Mouse (Mus musculus) MEL-GATA-1-ER (cell line): ENCODE data around the gene Odc1.
"Not testable (repeated sequence)": the region's sequence is repeated elsewhere in the genome, so short reads cannot be mapped to it uniquely, and the experiment has no call there.

Experiments
- DNase-seq: peaks from one replicate; pipeline ENCODE4 v3.0.0-alpha.2; 2012; ENCODE audit warnings: low read depth; ENCODE audit errors: extremely low read depth

Gene Odc1

GRCm38 (mm10) chr12:17549421-17549820, 4.8 kb downstream of the Odc1 start:
- DNase-seq: not testable (repeated sequence)

DNA sequence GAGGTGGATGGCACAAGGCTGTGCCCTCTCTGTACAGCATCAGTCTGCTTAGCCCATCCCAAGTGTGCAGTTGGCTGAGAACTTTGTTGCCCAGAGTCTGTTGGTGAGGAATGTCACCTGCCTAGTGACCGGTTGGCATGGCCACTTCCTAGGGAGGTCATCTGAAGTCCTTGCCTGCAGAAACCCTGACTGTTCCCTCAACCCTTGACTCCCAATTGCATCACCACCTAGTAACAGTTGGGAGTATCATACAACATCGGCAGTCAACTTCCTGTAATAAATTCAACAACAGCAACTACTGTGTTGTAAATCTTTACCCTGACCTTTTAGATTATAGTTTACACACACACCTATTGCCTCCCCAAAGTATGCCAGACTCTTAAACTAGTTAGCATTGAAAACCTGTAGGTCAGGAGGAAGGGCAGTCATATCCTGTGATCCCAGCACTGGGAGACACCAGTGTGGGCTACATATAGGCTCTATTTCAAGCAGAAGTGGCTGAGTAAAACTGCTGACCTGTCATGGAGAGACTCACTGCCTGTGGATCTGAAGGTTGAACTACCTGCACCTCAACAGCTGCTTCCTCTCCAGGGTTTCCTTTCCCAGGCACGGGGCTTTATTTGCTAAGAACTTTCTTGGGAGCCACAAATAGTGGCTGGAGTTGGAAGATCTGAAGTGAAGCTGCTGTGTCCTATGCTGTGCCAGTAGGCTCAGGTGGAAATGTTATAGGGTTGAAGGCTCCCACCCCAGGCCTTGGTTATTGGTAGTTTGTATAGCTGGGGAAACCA, 6.8 kb downstream of the Odc1 start:
- no peak for DNase-seq

DNA sequence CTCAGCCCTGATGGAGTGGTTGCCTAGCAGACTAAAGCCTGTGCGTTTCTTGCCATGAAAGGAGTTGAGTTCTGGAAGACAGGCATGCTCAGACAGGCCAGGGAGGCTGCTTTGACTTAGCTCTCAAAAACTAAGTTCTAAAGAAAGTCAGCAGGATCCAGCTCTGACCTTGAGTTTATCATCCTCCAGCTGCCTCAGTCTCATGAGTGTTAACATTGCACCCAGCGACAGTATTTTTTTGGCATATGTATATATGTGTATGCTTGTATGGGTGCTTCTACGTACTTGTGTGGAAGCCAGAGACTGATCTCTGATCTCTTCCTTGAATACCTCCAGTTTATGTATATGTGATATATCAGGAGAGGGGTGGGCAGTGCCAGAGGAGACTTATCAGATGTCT, 7.8 kb downstream of the Odc1 start:
- DNase-seq: no peak

- DNase-seq: no peak
These were observed 8.4 kb downstream of the Odc1 start for GRCm38 (mm10) chr12:17552949-17553348.

DNA sequence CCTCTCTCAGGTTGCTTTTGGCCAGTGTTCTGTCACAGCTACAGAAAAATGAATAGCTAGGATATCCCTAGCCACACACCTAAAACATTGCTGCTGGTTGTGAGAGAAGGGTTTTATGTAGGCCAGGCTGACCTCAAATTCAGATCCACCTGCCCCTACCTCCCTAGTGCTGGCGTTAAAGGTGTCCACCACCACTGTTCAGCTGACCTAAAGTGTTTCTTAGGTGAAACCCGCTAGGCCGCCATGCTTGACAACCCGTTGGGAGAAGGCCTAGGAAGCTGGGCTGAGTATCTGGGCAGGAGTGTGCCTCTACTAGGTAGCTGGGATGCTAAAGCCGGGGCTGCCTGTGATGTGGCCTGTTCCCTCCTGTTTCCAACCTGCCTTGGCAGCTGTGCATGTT, 9.0 kb downstream of the Odc1 start:
- no peak for DNase-seq

DNA sequence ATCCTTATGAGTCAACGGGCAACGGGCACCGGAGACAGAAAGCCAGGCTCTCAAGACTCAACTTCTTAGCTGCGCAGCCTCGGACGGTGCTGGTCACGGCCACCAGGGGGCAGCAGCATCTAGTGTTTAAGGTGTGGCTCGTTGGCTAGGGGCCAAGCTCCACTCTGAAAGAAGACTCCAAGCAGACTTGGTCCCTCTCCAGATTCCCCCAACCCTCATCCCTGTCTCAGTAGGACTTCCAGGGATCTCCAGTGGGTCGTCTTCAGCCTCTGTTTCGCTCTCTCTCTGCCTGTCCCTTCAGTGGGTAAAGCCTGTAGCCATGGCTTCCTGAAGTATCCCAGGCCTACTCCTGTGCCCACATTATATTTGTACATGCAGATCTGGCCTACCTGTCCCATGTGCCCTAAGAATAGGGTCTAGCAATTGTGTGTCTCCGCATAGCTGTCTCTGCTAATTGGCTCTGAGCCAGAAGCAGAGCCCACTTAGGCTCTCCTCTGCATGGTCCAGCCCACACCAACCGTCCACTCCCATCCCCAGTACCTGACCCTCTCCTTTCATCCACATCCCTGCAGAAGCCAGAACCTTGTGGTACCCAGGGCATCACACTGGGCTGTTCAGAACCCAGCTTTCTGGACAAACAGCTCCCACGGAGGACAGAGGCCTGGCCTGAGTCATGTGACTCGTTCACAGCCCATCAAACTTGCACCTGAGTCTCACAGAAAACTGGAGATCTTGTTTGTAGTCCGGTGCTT, 9.8 kb downstream of the Odc1 start:
- DNase-seq: no peak

GRCm38 (mm10) chr12:17556430-17557343, 12.1 kb downstream of the Odc1 start:
- peak; percentile 56 for DNase-seq

DNA sequence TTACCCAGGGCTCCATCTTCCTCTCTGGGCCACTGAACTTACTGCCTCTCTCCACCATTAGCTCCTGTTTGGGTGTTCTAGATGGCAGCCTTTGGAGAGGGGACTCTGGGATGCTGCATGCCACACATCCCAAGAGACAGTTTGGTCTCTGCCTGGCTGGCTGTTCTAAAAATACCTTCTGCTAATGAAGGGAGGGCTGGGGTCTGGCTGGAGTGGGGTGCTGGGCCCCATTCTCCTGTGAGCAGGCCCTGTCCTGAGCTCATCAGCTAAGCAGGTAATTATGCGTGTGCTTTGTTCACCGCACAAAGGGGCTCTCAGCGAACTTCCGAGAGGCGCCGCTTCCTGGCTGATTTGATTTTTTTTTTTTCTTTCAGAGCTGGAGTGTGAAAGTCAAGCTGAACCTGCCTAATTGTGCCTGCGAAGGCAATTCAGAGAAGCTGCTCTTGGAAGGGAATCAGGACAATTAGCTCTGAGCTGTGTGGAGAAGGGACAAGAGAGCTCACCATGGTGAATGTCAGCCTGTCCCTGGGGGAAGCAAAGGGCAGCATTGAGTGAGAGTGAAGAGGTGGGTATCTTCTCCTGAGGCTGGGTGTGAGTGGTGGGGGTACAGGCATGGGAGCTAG, 12.9 kb downstream of the Odc1 start:
- DNase-seq: no peak

DNA sequence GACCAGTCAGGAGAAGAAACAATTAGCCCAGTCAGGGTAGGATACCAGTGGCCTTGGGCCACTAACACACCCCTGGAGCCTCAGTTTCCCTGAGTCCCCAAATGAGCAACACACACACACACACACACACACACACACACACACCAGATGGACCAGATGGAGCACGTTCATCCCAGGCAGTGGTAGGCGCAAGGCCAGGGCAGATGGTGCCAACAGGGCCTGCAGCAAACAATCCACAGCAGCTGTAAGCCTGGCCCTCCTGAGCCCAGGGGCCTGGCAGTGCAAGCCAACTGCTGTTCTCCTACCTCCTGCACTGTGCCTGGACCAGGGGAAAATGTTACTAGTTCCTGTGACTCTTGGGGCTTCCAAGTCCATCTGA, 13.4 kb downstream of the Odc1 start:
- no peak for DNase-seq

DNA sequence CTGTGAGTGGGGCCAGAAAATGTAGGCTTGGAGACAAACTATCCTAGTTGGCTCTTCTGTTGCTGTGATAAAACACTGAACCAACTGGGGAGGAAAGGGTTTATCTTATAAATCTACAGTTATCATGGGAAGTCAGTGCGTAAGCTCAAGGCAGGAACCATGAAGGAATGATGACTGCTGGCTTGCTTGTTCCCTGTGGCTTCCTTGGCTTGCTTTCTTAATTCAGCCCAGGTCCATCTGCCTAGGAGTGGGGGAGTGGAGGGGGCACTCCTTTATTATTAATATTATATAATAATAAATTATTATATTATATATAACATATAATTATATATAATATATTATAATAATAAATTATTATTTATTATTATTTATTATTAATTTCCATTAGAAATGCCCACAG, 17.8 kb downstream of the Odc1 start:
- DNase-seq: no peak

DNA sequence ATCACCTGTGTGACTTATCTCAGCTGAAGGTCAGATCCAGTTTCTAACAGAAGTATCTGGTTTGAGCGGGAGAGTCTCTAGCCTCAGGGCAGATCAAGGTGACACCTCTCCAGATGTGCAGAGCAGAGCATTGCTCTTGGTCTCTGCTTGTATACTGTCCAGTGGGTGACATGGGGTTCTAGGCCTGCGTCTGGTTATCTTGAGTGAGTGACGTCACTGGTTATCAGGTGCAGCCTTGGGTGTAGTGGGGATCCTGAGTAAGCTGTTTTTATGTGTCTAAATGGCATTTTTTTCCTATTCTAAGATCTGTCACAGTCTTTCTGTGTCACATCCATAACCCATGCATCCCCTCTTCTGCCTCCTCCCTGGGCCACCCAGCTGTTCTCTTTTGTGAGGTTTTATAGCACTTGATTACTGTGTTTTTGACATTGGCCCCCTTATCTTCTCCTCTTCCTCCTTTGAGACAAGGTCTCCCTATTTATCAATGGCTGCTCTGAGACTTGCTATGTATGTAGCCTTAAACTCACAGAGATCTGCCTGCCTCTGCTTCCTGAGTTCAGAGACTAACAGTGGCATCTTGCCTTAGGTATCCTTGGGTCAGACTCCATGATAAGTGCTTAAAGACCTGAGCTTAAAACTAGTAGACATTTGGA, 20.9 kb downstream of the Odc1 start:
- DNase-seq: no peak

- DNase-seq: no peak
These were observed 21.4 kb downstream of the Odc1 start for GRCm38 (mm10) chr12:17566046-17566408.

DNA sequence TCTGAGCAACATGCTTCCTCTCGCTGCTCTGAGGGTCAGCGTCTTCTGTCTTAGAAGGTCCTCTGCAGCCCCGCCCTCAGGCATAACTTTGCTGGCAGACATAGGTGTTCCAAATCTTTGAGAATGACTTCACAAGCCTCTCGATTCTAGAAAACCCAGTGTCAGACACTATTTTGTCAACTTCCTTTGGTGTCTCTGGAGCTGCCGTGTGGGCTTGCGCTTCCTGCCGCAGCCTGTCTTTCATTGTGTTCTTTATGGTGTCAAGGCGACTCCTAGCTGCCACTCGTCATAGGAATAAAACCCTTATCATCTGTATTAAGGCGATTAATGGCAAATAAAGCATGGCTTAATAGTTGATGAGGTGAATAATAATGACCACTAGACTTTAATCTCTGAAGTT, 24.0 kb downstream of the Odc1 start:
- no peak for DNase-seq

GRCm38 (mm10) chr12:17574591-17574990, 30.0 kb downstream of the Odc1 start:
- DNase-seq: no peak

GRCm38 (mm10) chr12:17575156-17575910, 30.7 kb downstream of the Odc1 start:
- DNase-seq: no peak

DNA sequence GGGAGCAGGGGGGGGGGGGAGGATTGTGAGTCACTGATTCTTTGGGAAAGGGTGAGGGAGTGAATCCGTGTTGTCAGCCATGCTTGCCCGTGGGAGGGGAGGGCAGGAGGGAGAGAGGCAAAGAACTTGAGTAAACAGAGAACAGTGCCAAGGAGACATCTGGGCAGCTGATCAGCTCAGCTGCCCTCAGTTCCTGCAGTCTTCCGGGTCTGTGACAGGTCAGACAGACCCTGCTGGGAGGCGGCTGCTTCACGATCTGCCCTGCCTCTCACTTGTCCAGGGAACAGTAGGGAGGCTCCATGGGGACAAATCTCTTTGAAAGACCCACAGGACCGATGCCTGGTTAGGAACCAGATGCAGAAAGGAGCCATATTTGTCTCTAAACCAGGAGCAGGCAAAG, 31.4 kb downstream of the Odc1 start:
- no peak for DNase-seq

DNA sequence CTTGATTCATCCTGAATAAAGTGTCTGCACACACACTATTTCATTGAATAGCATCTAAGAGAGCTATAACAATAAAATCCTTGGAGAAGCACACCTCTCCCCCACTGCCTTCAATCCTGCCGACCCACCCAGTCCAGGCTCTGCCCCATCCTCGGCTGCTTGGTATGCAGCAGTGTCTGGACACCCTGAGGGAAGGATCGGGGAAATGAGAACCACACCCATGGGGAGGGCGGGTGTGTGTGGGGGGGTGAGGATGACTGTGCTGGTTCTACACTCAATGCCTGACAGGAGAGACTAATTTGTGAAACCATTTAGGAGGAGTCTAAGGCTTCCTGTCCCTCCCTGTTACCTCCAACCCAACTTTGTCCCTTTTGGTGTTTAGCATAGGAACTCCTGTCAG, 34.0 kb downstream of the Odc1 start:
- DNase-seq: no peak

DNA sequence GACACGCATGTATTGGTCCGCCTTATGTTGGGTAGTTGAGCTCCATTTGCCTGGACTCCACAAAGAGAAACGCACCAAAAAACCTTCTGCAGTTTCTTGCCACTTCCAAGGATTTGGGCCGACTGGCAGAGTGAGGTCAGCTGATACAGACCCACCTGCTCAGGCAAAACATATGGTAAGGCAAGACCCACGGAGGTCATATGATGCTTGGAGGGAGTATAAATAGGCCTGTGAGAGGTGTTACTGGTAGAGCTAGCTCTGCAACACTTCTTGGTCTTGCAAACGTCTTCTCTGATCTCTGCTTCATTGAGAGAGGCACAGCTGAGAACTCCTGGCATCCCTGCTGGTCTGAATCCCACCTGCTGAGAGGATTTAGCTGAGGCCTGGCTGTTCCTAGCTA, 36.4 kb downstream of the Odc1 start:
- no peak for DNase-seq

- no peak for DNase-seq
These were observed 37.8 kb downstream of the Odc1 start for GRCm38 (mm10) chr12:17582406-17582805.

GRCm38 (mm10) chr12:17583860-17584259, 39.3 kb downstream of the Odc1 start:
- DNase-seq: no peak
